Mouse (Mus musculus): ENCODE measurements around the gene Scyl3. TPM values are rescaled to one million over a fixed set of nuclear protein-coding genes. Genes with fewer than 3 reads are reported as not detected.

Gene Scyl3
- polyA plus RNA-seq, 1 experiment from 2014 or later: 16.0 TPM

Other genes starting within 250 kb of the Scyl3 start
- gene Mettl11b, start 203.9 kb upstream of the Scyl3 start, polyA plus RNA-seq (2016; fragmentation: Nextera tagmentation; extraction: Ambion mirVana): 0.13 TPM in 1 of 2 replicates, not detected in the other
- 22.3 and 23.9 TPM in 2 replicates for gene Kifap3, start 149.5 kb upstream of the Scyl3 start, polyA plus RNA-seq (2016; fragmentation: Nextera tagmentation; extraction: Ambion mirVana)
- 18.9 and 19.2 TPM in 2 replicates for gene BC055324, start 65.7 kb downstream of the Scyl3 start, polyA plus RNA-seq (2016; fragmentation: Nextera tagmentation; extraction: Ambion mirVana)
- gene Mettl18, start 65.8 kb downstream of the Scyl3 start, polyA plus RNA-seq (2016; fragmentation: Nextera tagmentation; extraction: Ambion mirVana): 6.4 and 7.4 TPM in 2 replicates
- 0.37 and 0.46 TPM in 2 replicates for gene Sele, start 119.1 kb downstream of the Scyl3 start, polyA plus RNA-seq (2016; fragmentation: Nextera tagmentation; extraction: Ambion mirVana)
- gene Sell, start 132.9 kb downstream of the Scyl3 start, polyA plus RNA-seq (2016; fragmentation: Nextera tagmentation; extraction: Ambion mirVana): not detected in 2 replicates
- 0.06 TPM in 1 of 2 replicates, not detected in the other for gene Selp, start 186.2 kb downstream of the Scyl3 start, polyA plus RNA-seq (2016; fragmentation: Nextera tagmentation; extraction: Ambion mirVana)
- gene F5, start 222.7 kb downstream of the Scyl3 start, polyA plus RNA-seq (2016; fragmentation: Nextera tagmentation; extraction: Ambion mirVana): 0.55 and 0.87 TPM in 2 replicates